ENCODE assay signal across 15 mouse cellular contexts in the genomic region with DNA sequence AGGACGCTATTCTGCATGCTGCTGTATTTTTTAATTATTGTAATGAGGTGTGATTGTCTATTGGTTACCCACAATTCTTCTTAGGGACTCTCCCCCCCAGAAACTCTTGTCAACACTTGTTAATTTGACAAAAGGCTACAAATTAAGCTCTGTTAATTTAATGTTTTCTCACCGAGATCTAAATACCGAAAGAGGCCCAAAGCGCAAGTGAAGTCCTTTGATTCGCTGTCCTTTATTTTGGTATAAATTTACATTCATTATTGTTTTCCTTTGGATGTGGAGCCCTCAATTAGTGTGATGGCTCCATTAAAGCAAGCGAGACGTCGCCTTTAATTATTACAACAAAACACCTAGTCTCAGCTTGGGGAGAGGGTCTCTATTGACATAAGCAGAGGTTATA.
"Had no signal": no experiment of that assay in that cellular context is flagged by ENCODE, and none has a peak within 500 bp of the region (broad histone marks: within the 10 kb centered on the region; RNA-seq: fewer than 3 reads in every experiment).

No protein-coding gene starts in this region.

- H3K9me3 ChIP-seq: liver, embryonic 12.5 days; midbrain, embryonic 12.5 days; neural tube, embryonic 12.5 days had no signal

- DNase-seq: lung, adult 18-20 months; lung, embryonic 14.5 days; lung, postnatal 10 days; lung, postnatal 4 days; right cerebral cortex, adult 18-20 months; right cerebral cortex, postnatal 25 days; right cerebral cortex, postnatal 4 days; spleen, adult 18-20 months; thymus, adult 18-20 months; thymus, postnatal 14 days; thymus, postnatal 36 days had no signal

- H3K4me1 ChIP-seq: liver, embryonic 12.5 days had no signal

- ATAC-seq: liver, embryonic 12.5 days had no signal

- H3K9ac ChIP-seq: liver, embryonic 12.5 days; liver, embryonic 14.5 days; lung, embryonic 14.5 days; midbrain, embryonic 12.5 days; neural tube, embryonic 12.5 days had no signal

- H3K27ac ChIP-seq: liver, embryonic 12.5 days; liver, embryonic 14.5 days; midbrain, embryonic 12.5 days; neural tube, embryonic 12.5 days had no signal

- H3K27me3 ChIP-seq: liver, embryonic 12.5 days; neural tube, embryonic 12.5 days had no signal

- H3K4me2 ChIP-seq: liver, embryonic 12.5 days; lung, embryonic 14.5 days; midbrain, embryonic 12.5 days; neural tube, embryonic 12.5 days had no signal

- H3K4me3 ChIP-seq: liver, embryonic 12.5 days; midbrain, embryonic 12.5 days; neural tube, embryonic 12.5 days had no signal
